Mouse (Mus musculus) urinary bladder, adult 2 months (tissue): ENCODE data around the gene Iglon5. TPM values are rescaled to one million over a fixed set of nuclear protein-coding genes. Genes with fewer than 3 reads are reported as not detected.

Experiments used
- DNase-seq: peaks from one replicate; pipeline ENCODE4 v3.0.0; 2022; ENCODE audit warnings: low spot score
- polyA plus RNA-seq: library from polyadenylated mRNA; depleted of rRNA; stranded (reverse); fragments of >200 nt; gene quantifications from 2 replicates; pipeline ENCODE4 v1.2.3, GENCODE M21; 2012; rRNA removed

The Iglon5 gene
- polyA plus RNA-seq, 1 experiment, result 3.7 TPM

DNA sequence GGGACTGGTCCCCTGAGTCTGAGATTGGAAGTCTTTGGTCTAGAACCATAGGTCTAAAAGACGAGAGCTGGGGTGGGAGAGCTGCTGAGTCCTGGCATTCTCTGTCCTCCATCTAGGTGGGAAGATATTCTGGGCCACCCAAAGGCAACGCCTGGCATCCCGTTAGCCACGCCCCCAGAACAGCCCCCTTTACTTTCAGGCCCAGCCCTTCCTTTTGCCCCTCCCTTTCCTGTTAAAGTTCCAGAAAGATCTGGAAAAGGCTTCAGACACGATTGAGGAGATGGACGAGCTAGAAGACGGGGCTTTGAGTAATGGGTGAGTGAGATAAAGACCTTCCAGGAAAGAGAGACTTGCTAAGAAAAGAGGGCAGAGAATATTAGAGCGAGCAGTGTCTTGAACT, 62.5 kb downstream of the Iglon5 start, which contains the start of gene Lim2:
Gene Lim2 (plus strand): TSS at position 265 of the 400 bp plus-strand sequence.
- DNase-seq, result no peak

DNA sequence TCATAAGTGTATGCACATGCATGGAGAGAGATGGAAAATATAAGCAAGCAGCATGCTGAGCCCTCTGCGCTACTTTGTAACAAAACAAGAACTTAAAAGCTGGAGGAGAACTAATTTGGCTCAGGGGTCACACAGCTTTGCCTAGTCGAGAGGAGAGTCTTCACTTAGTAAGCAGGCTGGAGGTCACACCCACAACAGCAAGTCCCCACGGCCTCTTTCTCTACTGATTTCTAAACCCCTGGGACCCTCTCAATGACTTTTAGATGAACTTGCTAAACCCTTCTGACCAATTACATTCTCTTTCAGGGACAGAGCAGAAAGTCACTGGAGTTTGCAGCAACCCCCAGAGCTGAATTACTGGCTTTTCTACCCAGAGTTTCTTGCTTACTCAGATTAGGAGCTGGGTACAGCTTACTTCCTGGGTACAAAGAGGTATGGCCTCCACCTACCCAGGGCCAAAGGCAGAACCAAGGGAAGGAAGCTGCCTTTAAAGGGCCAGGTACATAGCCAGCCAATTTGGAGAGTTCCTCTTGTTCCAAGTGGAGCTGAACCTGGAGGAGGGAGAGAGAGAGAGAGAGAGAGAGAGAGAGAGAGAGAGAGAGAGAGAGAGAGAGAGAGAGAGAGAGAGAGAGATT, 65.8 kb downstream of the Iglon5 start:
- DNase-seq, result no peak

DNA sequence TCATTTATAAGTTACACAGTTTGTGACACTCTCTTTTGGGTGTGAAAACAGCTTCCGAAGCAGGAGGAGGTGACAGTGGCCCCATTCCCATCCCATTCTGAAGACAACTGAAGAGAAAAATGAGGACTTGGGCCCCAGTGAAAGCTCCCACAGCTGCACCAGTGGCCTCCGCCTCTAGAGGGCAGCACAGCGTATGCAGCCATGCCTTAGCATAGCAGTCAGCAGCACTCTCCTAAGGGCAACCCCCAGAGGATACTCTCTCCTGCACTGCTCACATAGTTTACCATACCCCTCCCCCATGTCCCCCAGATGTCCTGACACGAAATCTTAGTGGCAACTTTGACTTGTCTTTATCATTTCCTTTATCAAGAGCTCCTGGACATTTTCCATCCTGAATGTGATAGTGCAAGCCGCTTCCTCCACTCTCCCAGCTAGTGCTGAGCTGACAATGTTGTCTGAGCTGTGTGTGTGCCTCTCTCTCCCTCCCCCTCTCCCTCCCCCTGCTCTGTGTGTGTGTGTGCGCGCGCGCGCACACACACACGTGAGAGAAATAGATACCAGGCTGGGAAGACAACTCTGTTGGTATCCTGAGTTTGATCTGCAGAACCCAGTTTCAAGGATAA, 66.8 kb downstream of the Iglon5 start:
- DNase-seq, result peak; percentile 76

Other genes starting within 250 kb of the Iglon5 start
- gene Zfp715, start 176.8 kb downstream of the Iglon5 start, polyA plus RNA-seq, result 11.9 and 13.1 TPM in 2 replicates
- gene Siglecf, start 138.7 kb downstream of the Iglon5 start, polyA plus RNA-seq, result 0.30 and 0.50 TPM in 2 replicates
- 2.0 TPM in 2 replicates for gene Siglecg, start 81.9 kb downstream of the Iglon5 start, polyA plus RNA-seq
- not detected in 2 replicates for gene Lim2, start 62.4 kb downstream of the Iglon5 start, polyA plus RNA-seq
- gene Nkg7, start 53.0 kb downstream of the Iglon5 start, polyA plus RNA-seq, result 4.0 and 4.4 TPM in 2 replicates
- not detected in 2 replicates for gene Cldnd2, start 49.3 kb downstream of the Iglon5 start, polyA plus RNA-seq
- 244 and 246 TPM in 2 replicates for gene Etfb, start 46.0 kb downstream of the Iglon5 start, polyA plus RNA-seq
- 0.12 and 0.56 TPM in 2 replicates for gene Gm45233, start 45.9 kb downstream of the Iglon5 start, polyA plus RNA-seq
- gene Vsig10l, start 26.9 kb downstream of the Iglon5 start, polyA plus RNA-seq, result 2.7 and 3.1 TPM in 2 replicates
- gene 4931406B18Rik, start 15.9 kb upstream of the Iglon5 start, polyA plus RNA-seq, result not detected in 2 replicates
- gene Cd33, start 54.4 kb upstream of the Iglon5 start, polyA plus RNA-seq, result 5.9 and 7.2 TPM in 2 replicates
- 4.0 and 4.3 TPM in 2 replicates for gene Zfp658, start 72.2 kb upstream of the Iglon5 start, polyA plus RNA-seq
- 6.8 and 7.1 TPM in 2 replicates for gene Zfp719, start 89.5 kb upstream of the Iglon5 start, polyA plus RNA-seq
- gene Zfp819, start 117.1 kb upstream of the Iglon5 start, polyA plus RNA-seq, result 0.03 TPM in 1 of 2 replicates, not detected in the other
- gene Ceacam18, start 144.6 kb upstream of the Iglon5 start, polyA plus RNA-seq, result not detected in 2 replicates
- 1.4 and 2.3 TPM in 2 replicates for gene Siglece, start 170.1 kb upstream of the Iglon5 start, polyA plus RNA-seq
- 9.7 and 10.2 TPM in 2 replicates for gene Ctu1, start 181.9 kb upstream of the Iglon5 start, polyA plus RNA-seq
- gene Klk14, start 200.3 kb upstream of the Iglon5 start, polyA plus RNA-seq, result 0.06 and 0.07 TPM in 2 replicates
- 0.36 and 0.83 TPM in 2 replicates for gene Klk13, start 222.5 kb upstream of the Iglon5 start, polyA plus RNA-seq